Mouse (Mus musculus): Measurements from ENCODE around the gene Syt5.

Gene Syt5

DNA sequence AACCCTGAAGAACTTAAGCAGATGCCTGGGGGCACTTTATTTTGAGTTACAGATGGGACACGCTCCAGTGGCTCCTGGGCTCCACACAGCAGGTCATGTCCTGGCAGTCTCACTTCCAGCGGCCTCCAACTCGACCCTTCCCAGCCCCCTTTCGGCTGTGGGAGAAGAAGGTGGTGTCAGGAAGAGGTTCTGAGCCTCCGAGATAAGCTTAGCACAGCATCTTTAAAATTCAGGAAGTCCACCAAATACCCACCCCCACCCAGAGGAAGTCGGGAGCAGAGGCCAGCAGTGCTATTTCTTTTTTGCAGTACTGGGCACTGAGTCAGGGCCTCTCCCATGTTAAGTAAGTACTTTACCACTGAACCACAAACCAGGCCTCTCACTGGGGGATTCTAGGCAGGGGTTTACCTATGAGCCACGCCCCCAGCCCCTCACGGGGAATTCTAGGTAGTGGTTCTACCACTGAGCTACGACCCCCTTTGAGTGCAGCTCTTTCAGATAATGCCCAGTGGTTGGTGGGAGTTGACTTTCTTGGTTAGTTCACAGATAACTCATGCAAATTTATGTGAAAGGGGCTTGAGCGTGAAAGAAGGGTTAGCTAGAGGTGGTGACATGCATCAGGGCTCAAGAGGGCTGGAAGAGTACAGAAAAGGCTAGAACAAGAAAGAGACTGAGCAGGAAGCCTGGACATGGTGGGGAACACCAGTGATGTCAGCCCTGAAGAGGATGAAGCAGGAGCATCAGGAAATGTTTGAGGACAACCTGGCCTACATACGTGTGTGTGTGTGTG, 42.5 kb downstream of the Syt5 start:
- in situ Hi-C loops (cut with MboI; ENCODE audit: unreplicated experiment in 2 of 2): loop anchor here (10.0 to 25.0 kb wide), 2 partner anchors 800 to 818 kb away; partner anchors contain the start of genes Mboat7 (in 1 of the 2), Rps9 (in 1 of the 2), Tmc4 (in 1 of the 2) and Tsen34 (in 1 of the 2)

DNA sequence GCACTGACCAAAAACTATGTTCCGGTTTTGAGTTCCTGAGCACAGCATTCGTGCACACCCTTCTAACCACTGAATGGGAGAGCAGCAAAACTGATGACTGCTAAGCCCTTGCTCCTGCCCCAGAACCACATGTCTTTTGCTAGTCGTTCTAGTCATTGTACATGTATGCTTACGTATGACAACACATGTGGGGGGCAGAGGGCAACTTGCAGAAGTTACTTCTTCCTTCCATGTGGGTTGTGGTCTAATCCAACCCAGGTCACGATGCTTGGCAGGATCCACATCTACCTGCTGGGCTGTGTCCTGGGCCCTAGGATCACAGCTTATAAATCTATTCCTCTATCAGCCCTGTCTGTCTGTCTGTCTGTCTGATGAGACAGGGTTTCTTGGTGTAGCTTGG, 43.5 kb downstream of the Syt5 start:
- in situ Hi-C loops (cut with MboI; ENCODE audit: unreplicated experiment in 2 of 2): loop anchor here (10.0 to 25.0 kb wide), 2 partner anchors 799 to 817 kb away; partner anchors contain the start of genes Mboat7 (in 1 of the 2), Rps9 (in 1 of the 2), Tmc4 (in 1 of the 2) and Tsen34 (in 1 of the 2)

DNA sequence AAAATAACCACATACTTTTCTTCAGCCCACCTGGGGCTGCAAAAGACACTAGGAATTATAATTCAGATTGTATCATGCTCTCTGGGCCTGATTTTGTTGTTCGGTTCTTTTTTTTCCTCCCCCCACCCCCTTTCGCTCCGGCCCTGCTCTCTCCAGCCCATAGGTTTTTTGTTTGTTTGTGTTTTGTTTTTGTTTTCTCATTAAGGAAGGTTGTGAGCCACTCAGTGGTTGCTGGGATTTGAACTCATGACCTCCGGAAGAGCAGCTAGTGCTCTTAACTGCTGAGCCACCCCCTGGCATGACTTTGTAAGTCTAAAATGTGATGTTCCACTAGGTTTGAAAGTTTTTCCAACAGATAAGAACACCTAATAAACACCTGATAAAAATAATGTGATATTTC, 44.2 kb downstream of the Syt5 start:
- in situ Hi-C loops (cut with MboI; ENCODE audit: unreplicated experiment in 2 of 2): loop anchor here (10.0 to 25.0 kb wide), 2 partner anchors 798 to 816 kb away; partner anchors contain the start of genes Mboat7 (in 1 of the 2), Rps9 (in 1 of the 2), Tmc4 (in 1 of the 2) and Tsen34 (in 1 of the 2)

DNA sequence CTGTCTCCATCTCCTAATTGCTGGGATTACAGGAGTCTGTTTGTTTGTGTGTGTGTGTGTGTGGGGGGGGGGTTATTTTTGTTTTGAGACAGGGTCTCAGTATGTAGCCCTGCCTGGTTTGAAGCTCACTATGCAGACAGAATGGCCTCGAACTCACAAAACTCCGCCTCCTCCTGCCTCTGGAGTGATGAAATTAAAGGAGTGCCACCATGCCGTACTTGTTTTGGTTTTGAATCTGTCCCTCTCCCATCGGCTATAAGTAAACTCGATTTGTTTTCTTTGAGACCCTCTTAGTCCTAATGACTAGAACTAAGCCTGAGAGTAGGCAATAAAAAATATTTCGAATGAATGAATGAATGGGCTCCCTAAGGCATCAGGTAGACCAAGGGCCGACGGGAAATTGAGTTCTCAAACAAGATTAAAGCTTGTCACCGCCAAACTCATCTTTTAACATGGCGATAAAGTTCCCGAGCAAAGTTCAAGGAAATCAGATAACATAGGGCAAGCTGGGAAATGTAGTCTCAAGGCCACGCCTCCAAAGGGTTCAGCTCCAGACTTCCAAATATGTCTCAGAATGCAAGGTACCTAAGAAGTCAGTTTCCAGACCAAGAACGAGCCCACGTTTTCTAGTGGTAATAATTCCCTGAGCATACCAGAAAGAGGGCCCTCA, 44.8 kb downstream of the Syt5 start:
- in situ Hi-C loops (cut with MboI; ENCODE audit: unreplicated experiment in 2 of 2): loop anchor here (10.0 to 25.0 kb wide), 2 partner anchors 798 to 815 kb away; partner anchors contain the start of genes Mboat7 (in 1 of the 2), Rps9 (in 1 of the 2), Tmc4 (in 1 of the 2) and Tsen34 (in 1 of the 2)

DNA sequence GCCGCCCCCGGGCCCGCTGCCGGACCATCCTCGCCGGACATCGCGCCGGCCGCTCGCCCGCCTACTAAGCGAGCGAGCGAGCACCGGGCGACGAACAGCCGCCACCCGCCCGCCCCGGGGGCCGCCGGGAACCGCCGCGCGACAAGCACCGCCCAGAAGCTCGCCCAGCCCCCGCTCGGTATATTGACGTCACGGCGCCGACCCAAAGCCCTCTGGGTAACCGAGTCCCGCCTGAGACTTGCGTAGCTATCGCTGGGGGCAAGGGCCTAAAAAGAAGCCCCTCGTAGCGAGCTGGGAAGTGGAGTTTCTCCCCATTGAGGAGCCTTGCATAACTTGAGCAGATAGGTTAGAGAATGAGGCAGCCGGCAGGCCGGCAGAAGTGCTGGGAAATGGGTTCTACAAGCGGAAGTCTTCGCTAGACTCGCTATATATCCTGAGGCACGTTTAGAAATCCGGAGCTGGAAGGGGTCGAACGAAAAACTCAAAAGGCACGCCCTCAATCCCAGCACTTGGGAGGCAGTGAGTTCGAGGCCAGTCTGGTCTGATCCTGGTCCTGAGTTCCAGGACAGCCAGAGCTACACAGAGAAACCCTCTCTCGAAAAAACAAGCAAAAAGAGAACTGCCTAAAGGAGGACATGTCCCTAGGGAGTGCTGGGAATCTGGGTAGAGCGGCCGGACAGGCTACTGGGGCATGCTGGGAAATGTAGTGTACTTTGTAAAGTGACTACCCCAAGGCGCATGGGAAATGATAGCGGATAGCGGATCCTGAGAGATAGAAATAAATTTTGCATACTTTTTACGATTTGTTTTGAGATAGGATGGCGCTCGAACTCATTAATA, 45.6 kb downstream of the Syt5 start, which contains the start of gene Ppp1r12c:
TSS of gene Ppp1r12c (minus strand) at position 123 of the 840 bp plus-strand sequence.
- in situ Hi-C loops (cut with MboI; ENCODE audit: unreplicated experiment in 2 of 2): loop anchor here (10.0 to 25.0 kb wide), 2 partner anchors 797 to 814 kb away; partner anchors contain the start of genes Mboat7 (in 1 of the 2), Rps9 (in 1 of the 2), Tmc4 (in 1 of the 2) and Tsen34 (in 1 of the 2)

DNA sequence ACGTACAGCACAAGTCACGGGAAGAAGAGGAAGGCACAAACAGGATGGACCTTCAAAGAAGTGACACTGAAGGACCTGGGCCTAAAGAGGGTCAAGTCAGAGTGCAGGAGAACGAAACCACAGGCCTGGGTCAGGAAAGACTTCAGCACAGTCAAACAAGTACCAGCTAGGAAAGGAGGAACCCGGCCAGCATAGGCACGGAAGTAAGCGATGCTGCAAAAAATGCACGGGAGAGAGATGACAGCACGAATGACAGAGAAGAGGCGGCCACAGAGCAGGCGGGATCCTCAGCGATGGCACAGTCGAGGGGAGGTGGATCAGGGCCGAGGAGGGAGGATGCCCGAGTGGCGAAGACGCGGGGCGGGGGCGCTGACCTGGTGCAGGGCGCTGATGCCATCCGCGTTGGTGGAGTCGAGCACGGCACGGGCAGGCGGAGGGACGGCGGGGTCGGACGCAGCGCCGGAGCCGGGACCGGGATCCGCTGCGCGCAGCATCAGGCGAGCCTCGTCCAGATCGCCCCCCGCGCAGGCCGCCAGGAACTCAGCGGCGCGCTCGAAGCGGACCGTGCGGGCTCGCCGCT, 46.4 kb downstream of the Syt5 start:
- in situ Hi-C loops (cut with MboI; ENCODE audit: unreplicated experiment in 2 of 2): loop anchor here (10.0 to 25.0 kb wide), 2 partner anchors 796 to 814 kb away; partner anchors contain the start of genes Mboat7 (in 1 of the 2), Rps9 (in 1 of the 2), Tmc4 (in 1 of the 2) and Tsen34 (in 1 of the 2)

DNA sequence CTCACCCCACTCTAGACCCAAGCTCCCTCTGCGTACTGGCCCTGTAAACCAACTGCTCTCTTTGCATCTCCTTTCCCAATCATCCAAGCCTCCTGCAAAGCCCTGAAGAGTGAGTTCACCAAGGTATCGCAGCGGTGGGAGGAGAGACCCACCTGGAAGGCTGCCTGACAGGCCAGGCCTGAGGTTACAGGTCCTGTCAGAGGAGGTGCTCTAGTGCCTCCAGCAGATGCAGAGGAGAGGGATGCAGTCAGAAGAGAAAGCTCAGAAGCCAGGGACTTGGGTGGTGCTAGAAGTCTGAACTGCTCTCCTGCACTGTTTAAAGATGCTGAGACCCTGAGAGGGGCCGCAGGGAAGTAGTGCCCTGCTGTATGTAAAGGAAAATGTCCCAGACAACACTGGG, 48.3 kb downstream of the Syt5 start:
- in situ Hi-C loops (cut with MboI; ENCODE audit: unreplicated experiment in 2 of 2): no loop called here

DNA sequence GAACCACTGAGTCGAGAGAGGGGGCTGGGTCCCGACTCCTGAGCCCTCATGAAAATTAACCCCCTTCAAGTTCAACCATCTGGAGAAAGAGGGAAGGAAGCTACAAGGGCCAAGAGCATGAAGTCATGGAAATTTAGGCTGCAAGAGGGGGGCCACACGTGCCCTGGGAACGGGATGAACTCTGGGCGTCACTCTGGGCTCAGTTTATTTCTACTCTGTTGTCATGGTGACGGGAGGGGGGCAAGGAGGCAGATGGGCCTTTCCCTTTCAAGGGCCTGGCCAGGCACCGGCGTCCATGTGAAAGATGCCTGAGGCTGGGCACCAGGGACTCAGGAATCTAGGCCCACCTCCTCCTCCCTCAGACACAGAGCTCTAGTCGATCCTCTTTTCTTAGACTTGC, 49.1 kb downstream of the Syt5 start:
- in situ Hi-C loops (cut with MboI; ENCODE audit: unreplicated experiment in 2 of 2): no loop called here

DNA sequence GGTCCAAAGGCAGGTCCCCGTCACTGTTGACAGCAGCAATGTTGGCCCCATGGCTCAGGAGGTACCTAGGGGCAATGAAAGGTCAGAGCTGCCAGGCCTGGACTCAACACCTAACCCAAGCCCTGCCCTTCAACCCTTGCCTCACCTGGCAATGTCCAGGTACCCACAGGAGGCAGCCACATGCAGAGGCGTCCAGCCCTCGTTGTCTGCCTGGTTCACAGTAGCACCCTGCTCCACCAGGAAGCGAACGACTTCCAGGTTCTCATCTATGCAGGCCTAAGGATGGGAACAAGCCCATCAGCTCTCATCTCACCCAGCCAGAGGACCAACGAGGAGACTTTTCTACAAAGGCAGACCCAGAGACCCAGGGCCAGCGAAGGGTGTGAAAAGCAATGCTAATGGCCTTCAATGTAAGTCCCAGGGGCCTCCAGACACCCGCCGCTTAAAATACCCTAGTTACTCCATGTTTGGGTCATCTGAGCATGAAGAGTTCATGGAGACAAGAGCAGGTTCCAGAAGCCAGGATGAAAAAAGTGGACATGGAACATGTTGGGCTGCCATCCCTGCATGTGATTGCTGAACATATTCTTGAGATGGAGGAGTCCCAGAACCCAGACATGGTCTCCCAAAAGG, 50.0 kb downstream of the Syt5 start:
- in situ Hi-C loops (cut with MboI; ENCODE audit: unreplicated experiment in 2 of 2): no loop called here

DNA sequence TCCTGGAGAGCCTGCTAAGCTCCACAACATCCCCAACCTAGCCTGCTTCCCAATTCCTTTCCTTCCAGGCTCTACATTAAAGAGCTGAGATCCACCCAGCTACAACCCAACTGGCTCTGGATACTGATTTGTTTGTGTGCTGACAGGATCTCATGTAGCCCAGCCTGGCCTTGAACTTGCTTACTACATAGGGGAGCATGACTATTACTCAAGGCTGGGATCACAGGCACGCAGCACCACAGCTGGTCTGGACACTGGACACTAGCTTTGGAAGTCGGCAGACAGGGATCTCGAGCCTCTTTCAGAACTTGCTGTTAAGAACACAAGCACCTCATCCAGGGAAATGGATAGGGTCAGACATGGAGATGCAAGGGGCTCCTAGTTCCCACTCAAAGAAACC, 50.9 kb downstream of the Syt5 start:
- in situ Hi-C loops (cut with MboI; ENCODE audit: unreplicated experiment in 2 of 2): no loop called here

DNA sequence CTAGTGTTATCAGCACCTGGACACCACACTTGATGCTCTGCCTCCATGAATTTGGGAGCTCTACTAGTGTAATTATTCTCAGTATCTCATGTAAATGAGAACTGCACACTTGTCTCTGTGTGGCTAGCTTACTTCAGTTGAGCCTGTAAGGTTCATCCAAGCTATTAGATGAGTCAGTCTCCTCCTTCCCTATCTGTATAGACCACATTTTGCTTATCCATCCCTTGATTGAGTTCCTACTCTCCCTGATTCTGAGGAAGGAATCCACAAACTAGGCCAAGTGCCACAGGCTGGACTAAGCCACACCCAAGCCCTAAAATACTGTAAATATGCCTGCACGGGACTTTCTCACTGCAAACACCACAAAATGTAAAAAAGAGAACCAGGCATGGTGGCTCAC, 53.4 kb downstream of the Syt5 start:
- in situ Hi-C loops (cut with MboI; ENCODE audit: unreplicated experiment in 2 of 2): no loop called here

DNA sequence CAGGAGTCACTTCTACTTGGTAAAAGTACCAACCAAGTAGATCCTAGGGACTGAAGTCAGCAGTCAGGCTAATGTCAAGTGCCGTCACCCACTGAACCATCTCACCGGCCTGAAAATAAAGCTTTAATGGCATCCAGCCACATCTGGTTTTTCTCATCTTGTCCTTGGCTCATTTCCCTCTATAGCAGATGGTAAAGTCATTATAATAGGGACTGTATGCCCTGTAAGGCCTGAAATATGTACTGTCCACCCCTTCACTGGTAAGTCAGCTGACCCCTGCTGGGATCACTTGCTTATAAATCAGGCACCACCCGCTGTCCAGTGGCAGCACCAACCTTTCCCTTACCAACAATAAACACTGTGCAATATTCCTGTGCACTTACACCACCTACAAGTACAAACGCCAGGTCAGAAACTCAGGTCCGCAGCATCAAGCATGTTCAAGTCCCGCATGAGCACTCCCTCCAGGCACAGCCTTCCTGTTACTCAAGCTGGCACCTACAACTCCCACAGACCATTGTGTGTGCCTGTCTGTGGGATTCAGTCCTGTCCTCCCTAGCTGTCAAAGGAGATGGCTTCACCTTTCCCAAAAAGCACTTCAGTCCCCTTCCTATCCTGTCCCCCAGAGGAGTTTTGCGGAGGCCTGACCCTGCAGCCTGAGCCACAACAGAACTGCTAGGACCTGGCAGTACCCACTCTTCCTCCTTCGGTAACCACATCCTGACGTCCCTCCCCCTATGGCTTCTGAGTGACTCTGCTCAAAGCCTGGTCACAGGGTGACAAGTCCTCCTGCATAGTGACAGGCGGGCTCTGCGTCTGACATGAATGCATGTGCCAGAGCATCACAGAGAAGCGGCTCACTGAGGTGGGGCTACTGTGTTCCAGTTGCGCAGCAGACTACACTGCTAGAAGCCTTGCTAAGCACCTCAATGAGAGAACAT, 54.8 kb downstream of the Syt5 start:
- in situ Hi-C loops (cut with MboI; ENCODE audit: unreplicated experiment in 2 of 2): no loop called here

DNA sequence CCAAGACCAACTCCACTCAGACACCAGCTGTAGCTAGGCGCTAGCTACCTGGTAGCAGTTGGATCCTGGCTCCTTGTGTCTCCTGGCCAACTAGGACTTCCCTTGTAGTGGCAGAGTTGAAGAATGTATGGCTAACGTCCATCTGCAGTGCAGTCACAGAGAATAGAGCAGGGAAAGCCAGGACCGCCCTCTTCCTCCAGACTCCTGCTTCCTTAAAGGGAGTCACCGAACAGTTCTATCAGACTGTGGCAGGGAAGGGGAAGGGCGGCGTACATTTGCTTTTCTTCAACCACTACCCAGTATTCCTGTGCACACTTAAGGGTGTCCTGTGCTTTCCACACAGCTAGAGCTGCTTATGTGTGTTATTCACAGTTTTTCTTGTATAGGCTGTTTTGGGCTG, 56.0 kb downstream of the Syt5 start:
- in situ Hi-C loops (cut with MboI; ENCODE audit: unreplicated experiment in 2 of 2): no loop called here
